Mouse (Mus musculus) stomach, postnatal 0 days (tissue): ENCODE measurements around the gene Olfml2a. TPM values are rescaled to one million over a fixed set of nuclear protein-coding genes. Genes with fewer than 3 reads are reported as not detected.
A peak's percentile ranks its signal among the peaks of the same experiment; 100 is the strongest.

Experiments
- ATAC-seq: fragments of 200-750 bp; cut with Nextera tagmentation; 2 replicates; pipeline ENCODE4 v1.8.0; 2017; ENCODE audit not compliant: low FRiP score, low TSS enrichment
- DNase-seq: peaks from one replicate; pipeline ENCODE4 v3.0.0-alpha.2; 2016; ENCODE audit warnings: low spot score
- H3K27ac ChIP-seq: fragments of 300-500 bp; sonication (generic); replicated peaks from 2 replicates; pipeline ENCODE4 v1.5.1; 2014; ENCODE audit warnings: mild to moderate bottlenecking, control low read depth
- H3K27me3 ChIP-seq: fragments of 300-500 bp; sonication (generic); 2 replicates; pipeline ENCODE4 v1.6.1; 2014; ENCODE audit warnings: low read length; ENCODE audit not compliant: control insufficient read depth, insufficient read depth
- H3K36me3 ChIP-seq: fragments of 300-500 bp; sonication (generic); 2 replicates; pipeline ENCODE4 v1.6.1; 2014; ENCODE audit warnings: low read length, mixed read lengths; ENCODE audit not compliant: control insufficient read depth, insufficient read depth
- H3K4me1 ChIP-seq: fragments of 300-500 bp; sonication (generic); replicated peaks from 2 replicates; pipeline ENCODE4 v1.6.1; 2014; ENCODE audit warnings: antibody characterized with exemption; ENCODE audit not compliant: control insufficient read depth, insufficient read depth
- H3K4me2 ChIP-seq: fragments of 300-500 bp; sonication (generic); replicated peaks from 2 replicates; pipeline ENCODE4 v1.6.1; 2014; ENCODE audit warnings: low read depth, mild to moderate bottlenecking, control low read depth, moderate library complexity
- H3K4me3 ChIP-seq: fragments of 300-500 bp; sonication (generic); 2 replicates; pipeline ENCODE4 v1.5.1; 2014; ENCODE audit warnings: low read depth, low read length, control low read depth
- H3K9ac ChIP-seq: fragments of 300-500 bp; sonication (generic); 2 replicates; pipeline ENCODE4 v1.6.1; 2014; ENCODE audit warnings: mild to moderate bottlenecking, low read length, control low read depth, mixed read lengths
- H3K9me3 ChIP-seq: fragments of 300-500 bp; sonication (generic); 2 replicates; pipeline ENCODE4 v1.6.1; 2016; ENCODE audit warnings: low read length; ENCODE audit not compliant: control insufficient read depth
- CTCF ChIP-seq: IDR thresholded peaks from 2 replicates; pipeline ENCODE4 v1.5.1; 2016; ENCODE audit warnings: antibody characterized with exemption, low read depth, mild to moderate bottlenecking, moderate library complexity
- EP300 ChIP-seq: optimal IDR thresholded peaks from 2 replicates; pipeline ENCODE3; 2016; ENCODE audit warnings: antibody characterized with exemption
- WGBS: fragments of 180-500 bp; shearing (Covaris S2); extraction: QIAGEN DNeasy Blood & Tissue Kit; methylation state at CpG from one replicate; pipeline ENCODE4 v1.1.7; 2014; 5-methylcytosine and 5-hydroxymethylcytosine counted together
- polyA plus RNA-seq: library from polyadenylated mRNA; unstranded; fragments of >200 nt; fragmentation: Nextera tagmentation; extraction: Ambion mirVana; gene quantifications from 2 replicates; pipeline ENCODE4 v1.2.1, GENCODE M21; 2015

Olfml2a gene
- polyA plus RNA-seq, 1 experiment from 2014 or later, result 2.7 TPM

GRCm38 (mm10) chr2:38973223-38973622 is 41.4 kb downstream of the Olfml2a start:
- Histone ChIP-seq H3K27ac (no peak overlapping the region), H3K36me3 (no peaks in the 10 kb centered on the region), H3K4me2 (no peak overlapping the region), H3K9ac (no peak overlapping the region), H3K9me3 (no peaks in the 10 kb centered on the region), H3K27me3 (no peaks in the 10 kb centered on the region), H3K4me3 (no peak overlapping the region), H3K4me1 (no peaks in the 10 kb centered on the region)
- TF ChIP-seq EP300 (no peak), CTCF (peak; percentile 34)
- DNase-seq (no peak), ATAC-seq (no peak)
- WGBS, result 22% methylated on average over 2 of the region's 2 CpGs

DNA sequence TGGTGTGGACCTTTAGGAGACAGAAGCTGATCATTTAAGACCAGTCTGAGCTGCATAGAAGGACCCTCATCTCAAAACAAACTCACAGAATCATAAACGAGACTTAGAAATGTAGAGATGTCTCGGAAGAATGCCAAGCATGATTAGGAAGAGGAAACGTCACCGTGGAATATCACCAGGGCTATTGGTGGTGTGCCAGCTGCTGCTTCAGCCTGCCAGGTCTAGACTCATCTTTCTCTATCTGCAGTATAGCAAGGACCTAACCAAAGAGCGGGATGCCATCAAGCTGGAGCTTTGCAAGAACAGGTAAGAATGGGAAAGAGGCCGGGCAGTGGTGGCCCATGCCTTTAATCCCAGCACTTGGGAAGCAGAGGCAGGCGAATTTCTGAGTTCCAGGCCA is 41.9 kb downstream of the Olfml2a start:
- Histone ChIP-seq H3K4me2 (no peak overlapping the region), H3K4me3 (no peak overlapping the region), H3K9me3 (no peaks in the 10 kb centered on the region), H3K36me3 (no peaks in the 10 kb centered on the region), H3K27ac (no peak overlapping the region), H3K4me1 (no peaks in the 10 kb centered on the region), H3K27me3 (no peaks in the 10 kb centered on the region), H3K9ac (no peak overlapping the region)
- 57% methylated on average over 7 of the region's 7 CpGs for WGBS
- TF ChIP-seq EP300, result no peak
- no peak for TF ChIP-seq CTCF
- DNase-seq (no peak), ATAC-seq (no peak)

DNA sequence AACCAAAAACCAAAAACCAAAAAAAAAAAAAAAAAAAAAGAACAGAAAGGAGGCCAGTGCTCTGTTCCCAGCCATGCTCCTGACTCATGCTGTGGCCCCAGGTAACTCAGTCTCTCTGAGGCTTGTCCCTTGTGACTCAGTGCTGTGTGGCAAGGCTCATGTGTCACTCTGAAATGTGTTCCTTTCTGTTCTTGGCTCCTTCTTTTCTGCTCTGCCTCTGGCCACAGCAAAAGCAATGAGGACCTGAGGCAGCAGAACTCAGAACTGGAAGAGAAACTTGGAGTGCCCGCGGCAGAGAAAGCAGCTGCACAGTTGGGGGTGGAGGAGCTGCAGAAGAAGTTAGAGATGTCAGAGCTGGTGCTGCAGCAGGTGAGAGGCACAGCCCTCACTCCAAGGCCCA is 42.4 kb downstream of the Olfml2a start:
- no peaks in the 10 kb centered on the region for H3K27me3 ChIP-seq
- H3K36me3 ChIP-seq, result no peaks in the 10 kb centered on the region
- DNase-seq (no peak), ATAC-seq (peak; percentile 51; the same call in 1 of the 2 replicates)
- H3K4me1 ChIP-seq, result no peaks in the 10 kb centered on the region
- H3K4me2 ChIP-seq, result no peak overlapping the region
- H3K9me3 ChIP-seq, result no peaks in the 10 kb centered on the region
- no peak overlapping the region for H3K9ac ChIP-seq
- WGBS, result 55% methylated on average over 2 of the region's 2 CpGs
- H3K4me3 ChIP-seq, result no peak overlapping the region
- H3K27ac ChIP-seq, result no peak overlapping the region
- TF ChIP-seq CTCF (no peak), EP300 (no peak)

- H3K9me3 ChIP-seq, result no peaks in the 10 kb centered on the region
- no peak overlapping the region for H3K9ac ChIP-seq
- no peak for ATAC-seq
- 70% methylated on average over 3 of the region's 3 CpGs for WGBS
- H3K4me1 ChIP-seq, result no peaks in the 10 kb centered on the region
- no peaks in the 10 kb centered on the region for H3K36me3 ChIP-seq
- no peak overlapping the region for H3K27ac ChIP-seq
- no peak for DNase-seq
- no peak overlapping the region for H3K4me2 ChIP-seq
- no peak for TF ChIP-seq EP300
- no peak for TF ChIP-seq CTCF
- H3K27me3 ChIP-seq, result no peaks in the 10 kb centered on the region
- H3K4me3 ChIP-seq, result no peak overlapping the region
Measured at GRCm38 (mm10) chr2:38975181-38975580, 43.4 kb downstream of the Olfml2a start.

DNA sequence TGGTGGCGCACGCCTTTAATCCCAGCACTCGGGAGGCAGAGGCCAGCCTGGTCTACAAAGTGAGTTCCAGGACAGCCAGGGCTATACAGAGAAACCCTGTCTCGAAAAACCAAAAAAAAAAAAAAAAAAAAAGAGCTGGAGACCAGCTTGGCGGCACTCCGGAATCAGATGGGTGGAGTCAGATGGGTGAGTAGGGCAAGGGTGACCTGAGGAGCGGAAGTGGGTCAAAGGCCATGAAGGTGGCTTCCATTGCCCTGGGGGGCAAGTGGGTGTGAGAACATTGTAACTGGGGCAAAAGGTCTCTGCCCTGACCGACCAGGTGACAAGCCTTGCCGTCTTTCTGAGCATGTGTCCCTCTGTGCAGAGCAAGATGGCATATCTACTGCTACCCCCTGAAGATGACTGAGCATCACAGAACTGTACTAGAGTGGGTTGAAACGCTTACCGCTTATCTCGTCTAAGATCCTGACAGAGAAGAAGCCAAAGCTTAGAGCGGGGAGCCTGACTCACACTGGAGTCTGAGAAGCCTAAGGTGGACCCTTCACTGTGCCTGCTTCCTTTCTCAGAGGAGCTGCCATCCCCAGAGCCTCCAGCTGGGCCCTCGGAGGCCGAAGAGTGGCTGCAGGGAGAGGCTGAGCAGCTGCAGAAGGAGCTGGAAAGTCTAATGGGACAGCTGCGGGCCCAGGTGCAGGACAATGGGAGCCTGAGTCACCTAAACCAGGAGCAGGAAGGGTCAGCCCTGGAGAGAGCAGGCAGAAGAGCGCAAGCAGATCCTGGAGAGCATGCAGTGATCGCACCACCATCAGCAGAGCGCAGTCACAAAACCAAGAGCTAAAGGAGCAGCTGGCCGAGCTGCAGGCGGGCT is 44.4 kb downstream of the Olfml2a start:
- H3K4me3 ChIP-seq, result no peak overlapping the region
- WGBS, result 80% methylated on average over 20 of the region's 21 CpGs
- no peaks in the 10 kb centered on the region for H3K27me3 ChIP-seq
- no peak overlapping the region for H3K4me2 ChIP-seq
- no peak for ATAC-seq
- no peaks in the 10 kb centered on the region for H3K36me3 ChIP-seq
- no peaks in the 10 kb centered on the region for H3K9me3 ChIP-seq
- no peaks in the 10 kb centered on the region for H3K4me1 ChIP-seq
- no peak overlapping the region for H3K27ac ChIP-seq
- no peak for DNase-seq
- no peak for TF ChIP-seq EP300
- TF ChIP-seq CTCF, result no peak
- no peak overlapping the region for H3K9ac ChIP-seq

DNA sequence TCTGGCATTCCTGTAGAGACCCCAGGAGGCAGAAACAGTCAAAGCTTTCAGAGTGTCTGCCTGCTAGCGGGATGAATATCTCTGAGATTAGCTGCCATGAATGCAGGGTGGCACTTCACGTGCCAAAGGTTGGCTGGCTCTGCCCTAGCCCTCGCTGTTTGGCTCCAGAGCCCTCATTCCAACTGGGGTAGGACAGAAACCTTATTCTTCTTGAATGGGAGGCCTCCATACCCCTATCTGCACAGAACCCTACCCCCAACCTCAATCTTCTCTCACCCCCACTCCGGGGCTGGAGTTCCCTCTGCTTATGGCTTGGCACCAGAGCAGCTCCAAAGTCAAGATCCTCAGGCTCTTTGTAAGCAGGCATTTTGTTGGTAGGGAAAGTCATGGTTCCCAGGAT is 46.1 kb downstream of the Olfml2a start:
- no peaks in the 10 kb centered on the region for H3K9me3 ChIP-seq
- DNase-seq (no peak), ATAC-seq (peak; percentile 19; the same call in 1 of the 2 replicates)
- H3K36me3 ChIP-seq, result no peaks in the 10 kb centered on the region
- no peak overlapping the region for H3K4me3 ChIP-seq
- no peak for TF ChIP-seq CTCF
- TF ChIP-seq EP300, result no peak
- WGBS, result 73% methylated on average over 4 of the region's 4 CpGs
- H3K4me1 ChIP-seq, result no peaks in the 10 kb centered on the region
- H3K4me2 ChIP-seq, result no peak overlapping the region
- H3K9ac ChIP-seq, result no peak overlapping the region
- H3K27me3 ChIP-seq, result no peaks in the 10 kb centered on the region
- no peak overlapping the region for H3K27ac ChIP-seq
